Mouse (Mus musculus) cerebellum, adult 2 months (tissue): ENCODE data around the gene Cd160. TPM values are rescaled to one million over a fixed set of nuclear protein-coding genes. Genes with fewer than 3 reads are reported as not detected.
A peak's percentile ranks its signal among the peaks of the same experiment; 100 is the strongest.

Experiments used
- DNase-seq, 2 experiments: peaks; one replicate each; pipeline ENCODE4 v3.0.0; 2021
- H3K27ac ChIP-seq: fragments of 200-500 bp; 2 replicates; pipeline ENCODE4 v1.5.1; 2012; ENCODE audit warnings: low read length, control low read depth, inconsistent platforms; ENCODE audit not compliant: insufficient read depth
- H3K27me3 ChIP-seq: fragments of 200-500 bp; 2 replicates; pipeline ENCODE4 v1.6.1; 2012; ENCODE audit warnings: inconsistent platforms, mild to moderate bottlenecking, low read length, moderate library complexity; ENCODE audit not compliant: control insufficient read depth, insufficient read depth
- H3K4me1 ChIP-seq: fragments of 200-500 bp; 2 replicates; pipeline ENCODE4 v1.6.1; 2011; ENCODE audit warnings: low read length; ENCODE audit not compliant: control insufficient read depth, insufficient read depth
- H3K4me3 ChIP-seq: fragments of 200-500 bp; replicated peaks from 2 replicates; pipeline ENCODE3; 2011; ENCODE audit warnings: mild to moderate bottlenecking, low read depth, low read length, control low read depth; ENCODE audit not compliant: insufficient read depth
- CTCF ChIP-seq: fragments of 200-500 bp; IDR thresholded peaks from 2 replicates; pipeline ENCODE4 v1.5.1; 2011; ENCODE audit warnings: low read depth, mild to moderate bottlenecking, control low read depth, low read length, moderate library complexity, borderline replicate concordance; ENCODE audit not compliant: insufficient read depth
- POLR2A ChIP-seq: fragments of 200-500 bp; IDR thresholded peaks from 2 replicates; pipeline ENCODE4 v1.6.1; 2011; ENCODE audit warnings: low read length, control low read depth, borderline replicate concordance; ENCODE audit not compliant: insufficient read depth
- WGBS: fragments of 180-500 bp; shearing (Covaris S2); methylation state at CpG from one replicate; pipeline ENCODE4 v1.1.7; 2018; 5-methylcytosine and 5-hydroxymethylcytosine counted together
- polyA plus RNA-seq: library from polyadenylated mRNA; depleted of rRNA; stranded (reverse); fragments of >200 nt; gene quantifications from 2 replicates; pipeline ENCODE4 v1.2.3, GENCODE M21; 2012

The Cd160 gene
- polyA plus RNA-seq, 1 experiment = not detected

DNA sequence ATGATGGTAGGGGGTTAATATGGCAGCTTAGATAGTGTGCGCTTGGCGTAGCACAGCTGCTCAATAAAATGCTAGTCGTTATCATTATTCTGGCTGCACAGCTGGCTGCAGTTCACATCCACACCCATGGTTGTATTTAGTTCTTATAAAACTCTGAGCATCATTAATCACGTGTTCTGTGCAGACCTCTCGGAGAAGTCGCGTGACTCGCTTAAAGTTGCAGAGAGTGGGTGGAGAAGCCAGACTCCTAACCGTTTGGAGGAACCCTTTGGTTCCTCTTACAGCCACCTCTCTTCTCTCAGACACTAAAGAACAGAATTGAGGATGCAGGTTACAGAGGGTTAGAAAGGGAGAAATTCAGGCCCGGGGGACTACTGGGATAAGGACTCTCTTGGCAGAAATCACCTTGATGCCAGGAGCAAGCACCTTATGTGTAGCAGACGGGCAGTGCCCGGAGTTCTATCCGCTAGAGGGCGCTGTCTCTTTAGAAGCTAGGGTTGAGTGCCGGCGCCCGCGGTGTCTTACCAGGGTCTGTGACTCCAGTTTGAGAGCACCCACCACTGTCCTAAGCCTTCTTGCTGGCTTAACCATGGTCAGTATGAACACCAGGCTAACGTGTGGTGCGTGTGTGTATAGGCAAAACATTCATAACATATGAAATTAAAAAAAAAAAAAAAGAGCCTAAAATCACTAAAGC, 16.6 kb downstream of the Cd160 start:
- Histone ChIP-seq H3K4me3 (peak overlapping the region; percentile 43), H3K27ac (no peak overlapping the region), H3K4me1 (no peaks in the 10 kb centered on the region), H3K27me3 (no peaks in the 10 kb centered on the region)
- TF ChIP-seq POLR2A = no peak
- TF ChIP-seq CTCF = peak; percentile 47; the same call in 1 of the 2 replicates
- DNase-seq = peak; percentile 66 to 77
- 42% methylated on average over 20 of the region's 20 CpGs for WGBS

DNA sequence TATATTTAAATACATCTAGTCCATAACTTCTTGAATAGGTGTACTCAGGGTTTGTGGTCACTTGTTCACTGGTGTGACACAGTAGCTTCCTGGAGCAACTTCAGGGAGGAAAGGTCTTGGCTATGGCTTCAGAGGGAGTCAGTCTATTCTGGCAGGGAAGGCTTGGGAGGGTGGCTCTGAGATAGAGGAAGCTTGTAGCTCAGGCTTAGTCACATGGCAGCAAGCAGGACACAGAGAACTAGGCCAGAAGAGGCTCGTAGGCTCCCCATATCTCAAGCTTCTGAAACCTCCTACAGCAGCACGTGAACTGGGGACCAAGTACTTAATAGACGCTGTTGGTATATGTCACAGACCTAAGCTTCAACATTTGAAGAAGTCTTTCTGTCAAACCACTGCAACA, 17.9 kb downstream of the Cd160 start:
- TF ChIP-seq POLR2A = no peak
- TF ChIP-seq CTCF = no peak
- H3K4me1 ChIP-seq = no peaks in the 10 kb centered on the region
- H3K27ac ChIP-seq = no peak overlapping the region
- DNase-seq = no peak
- no peak overlapping the region for H3K4me3 ChIP-seq
- 93% methylated on average over 3 of the region's 3 CpGs for WGBS
- H3K27me3 ChIP-seq = no peaks in the 10 kb centered on the region

- 12% methylated on average over 3 of the region's 3 CpGs for WGBS
- TF ChIP-seq CTCF (no peak), POLR2A (no peak)
- Histone ChIP-seq H3K27me3 (no peaks in the 10 kb centered on the region), H3K4me3 (no peak overlapping the region), H3K27ac (no peak overlapping the region), H3K4me1 (no peaks in the 10 kb centered on the region)
- no peak for DNase-seq
These were observed 20.5 kb downstream of the Cd160 start for GRCm38 (mm10) chr3:96808651-96809050.

- no peak overlapping the region for H3K4me3 ChIP-seq
- no peaks in the 10 kb centered on the region for H3K4me1 ChIP-seq
- DNase-seq = no peak
- WGBS = 70% methylated on average over 3 of the region's 3 CpGs
- no peak overlapping the region for H3K27ac ChIP-seq
- no peaks in the 10 kb centered on the region for H3K27me3 ChIP-seq
- TF ChIP-seq CTCF (no peak), POLR2A (no peak)
These were observed 21.0 kb downstream of the Cd160 start for GRCm38 (mm10) chr3:96808136-96808535.

GRCm38 (mm10) chr3:96802214-96802613, 26.9 kb downstream of the Cd160 start:
- H3K4me1 ChIP-seq = no peaks in the 10 kb centered on the region
- no peak for TF ChIP-seq POLR2A
- TF ChIP-seq CTCF = no peak
- H3K27ac ChIP-seq = no peak overlapping the region
- H3K4me3 ChIP-seq = no peak overlapping the region
- H3K27me3 ChIP-seq = no peaks in the 10 kb centered on the region
- 90% methylated on average over 1 of the region's 1 CpGs for WGBS
- no peak for DNase-seq

DNA sequence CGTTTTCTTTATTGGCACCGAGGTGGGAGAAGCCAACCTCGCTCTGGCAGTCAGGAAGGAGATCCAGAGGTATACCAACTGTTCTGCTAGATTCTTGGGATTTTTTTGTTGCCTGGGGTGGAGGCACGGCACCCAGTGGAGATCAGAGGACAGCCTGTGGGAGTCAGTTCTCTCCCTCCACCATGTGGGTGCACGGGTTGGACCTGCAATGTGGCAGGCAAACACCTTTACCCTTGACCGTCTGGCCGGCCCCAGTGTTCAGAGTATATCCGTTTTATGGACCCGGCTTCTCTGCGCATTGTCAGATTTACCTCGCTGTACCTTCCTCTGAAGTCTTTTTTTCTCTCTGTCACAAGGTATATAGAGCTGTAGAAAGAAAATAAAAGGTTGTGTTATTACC, 28.9 kb downstream of the Cd160 start:
- DNase-seq = no peak
- no peaks in the 10 kb centered on the region for H3K4me1 ChIP-seq
- WGBS = 86% methylated on average over 11 of the region's 11 CpGs
- TF ChIP-seq CTCF = no peak
- no peak for TF ChIP-seq POLR2A
- H3K27me3 ChIP-seq = no peaks in the 10 kb centered on the region
- no peak overlapping the region for H3K4me3 ChIP-seq
- no peak overlapping the region for H3K27ac ChIP-seq

- no peak for TF ChIP-seq CTCF
These were observed 40.6 kb downstream of the Cd160 start for GRCm38 (mm10) chr3:96788506-96788905.

GRCm38 (mm10) chr3:96787784-96788183, 41.4 kb downstream of the Cd160 start:
- Histone ChIP-seq H3K4me1 (no peaks in the 10 kb centered on the region), H3K27me3 (no peaks in the 10 kb centered on the region), H3K27ac (no peak overlapping the region), H3K4me3 (no peak overlapping the region)
- DNase-seq = no peak
- TF ChIP-seq POLR2A (no peak), CTCF (no peak)
- WGBS = 97% methylated on average over 1 of the region's 1 CpGs

More at GRCm38 (mm10) chr3:96788506-96788905, 40.6 kb downstream of the Cd160 start:
- DNase-seq = peak in 1 of 2 experiments; percentile 14
- WGBS = 61% methylated on average over 8 of the region's 8 CpGs
- no peak overlapping the region for H3K4me3 ChIP-seq
- H3K4me1 ChIP-seq = no peaks in the 10 kb centered on the region
- H3K27me3 ChIP-seq = no peaks in the 10 kb centered on the region
- no peak overlapping the region for H3K27ac ChIP-seq
